Mouse (Mus musculus): ENCODE data around the gene Rnf26. TPM values are rescaled to one million over a fixed set of nuclear protein-coding genes. Genes with fewer than 3 reads are reported as not detected.

The Rnf26 gene
- polyA plus RNA-seq, 1 experiment from 2014 or later = 37.4 TPM

GRCm38 (mm10) chr9:44045884-44046272 is 67.4 kb downstream of the Rnf26 start:
- Histone ChIP-seq H3K36me3 (no peaks in the 10 kb centered on the region), H3K4me3 (no peak overlapping the region), H3K9me3 (no peaks in the 10 kb centered on the region), H3K27ac (replicated peaks) (no peak overlapping the region), H3K27me3 (peaks cover 27% of the 10 kb centered on the region), H3K4me1 (replicated peaks) (peaks cover 18% of the 10 kb centered on the region), H3K9ac (no peak overlapping the region), H3K4me2 (no peak overlapping the region)
- 87% methylated on average over 5 of the region's 5 CpGs for WGBS
- ATAC-seq (ENCODE audit: low FRiP score, low read depth) = no peak

Other genes starting within 250 kb of the Rnf26 start
- 7.2 and 8.2 TPM in 2 replicates for gene Thy1, start 70.1 kb downstream of the Rnf26 start, polyA plus RNA-seq (2015; fragmentation: Nextera tagmentation; extraction: Ambion mirVana)
- gene Usp2, start 46.5 kb downstream of the Rnf26 start, polyA plus RNA-seq (2015; fragmentation: Nextera tagmentation; extraction: Ambion mirVana) = 12.2 and 15.2 TPM in 2 replicates
- gene Mfrp, start 11.8 kb downstream of the Rnf26 start, polyA plus RNA-seq (2015; fragmentation: Nextera tagmentation; extraction: Ambion mirVana) = 0.13 and 0.35 TPM in 2 replicates
- gene C1qtnf5, start 6.3 kb downstream of the Rnf26 start, polyA plus RNA-seq (2015; fragmentation: Nextera tagmentation; extraction: Ambion mirVana) = 6.6 and 8.7 TPM in 2 replicates
- 0.13 TPM in 1 of 2 replicates, not detected in the other for gene Gm49380, start within 50 bp of the Rnf26 start, polyA plus RNA-seq (2015; fragmentation: Nextera tagmentation; extraction: Ambion mirVana)
- gene Mcam, start 21.0 kb upstream of the Rnf26 start, polyA plus RNA-seq (2015; fragmentation: Nextera tagmentation; extraction: Ambion mirVana) = 11.3 and 13.7 TPM in 2 replicates
- gene Cbl, start 120.5 kb upstream of the Rnf26 start, polyA plus RNA-seq (2015; fragmentation: Nextera tagmentation; extraction: Ambion mirVana) = 20.3 and 22.5 TPM in 2 replicates
- gene Ccdc153, start 127.2 kb upstream of the Rnf26 start, polyA plus RNA-seq (2015; fragmentation: Nextera tagmentation; extraction: Ambion mirVana) = not detected in 2 replicates
- 0.39 and 0.87 TPM in 2 replicates for gene Pdzd3, start 138.0 kb upstream of the Rnf26 start, polyA plus RNA-seq (2015; fragmentation: Nextera tagmentation; extraction: Ambion mirVana)
- 4.1 and 5.9 TPM in 2 replicates for gene Nlrx1, start 155.1 kb upstream of the Rnf26 start, polyA plus RNA-seq (2015; fragmentation: Nextera tagmentation; extraction: Ambion mirVana)
- 28.7 and 32.1 TPM in 2 replicates for gene Abcg4, start 175.1 kb upstream of the Rnf26 start, polyA plus RNA-seq (2015; fragmentation: Nextera tagmentation; extraction: Ambion mirVana)
- gene Hinfp, start 192.2 kb upstream of the Rnf26 start, polyA plus RNA-seq (2015; fragmentation: Nextera tagmentation; extraction: Ambion mirVana) = 25.7 and 28.8 TPM in 2 replicates
- gene C2cd2l, start 206.8 kb upstream of the Rnf26 start, polyA plus RNA-seq (2015; fragmentation: Nextera tagmentation; extraction: Ambion mirVana) = 28.7 and 29.3 TPM in 2 replicates
- 37.5 and 38.7 TPM in 2 replicates for gene Dpagt1, start 212.5 kb upstream of the Rnf26 start, polyA plus RNA-seq (2015; fragmentation: Nextera tagmentation; extraction: Ambion mirVana)
- 133 and 149 TPM in 2 replicates for gene H2afx, start 221.2 kb upstream of the Rnf26 start, polyA plus RNA-seq (2015; fragmentation: Nextera tagmentation; extraction: Ambion mirVana)
- gene Hmbs, start 230.7 kb upstream of the Rnf26 start, polyA plus RNA-seq (2015; fragmentation: Nextera tagmentation; extraction: Ambion mirVana) = 64.8 and 64.9 TPM in 2 replicates
- 40.3 and 45.0 TPM in 2 replicates for gene Vps11, start 248.2 kb upstream of the Rnf26 start, polyA plus RNA-seq (2015; fragmentation: Nextera tagmentation; extraction: Ambion mirVana)

Measured in hindbrain, embryonic 15.5 days (tissue).